Mouse (Mus musculus) CH12.LX (cell line): Measurements from ENCODE around the gene Gng8. TPM values are rescaled to one million over a fixed set of nuclear protein-coding genes. Genes with fewer than 3 reads are reported as not detected.

ENCODE experiments used
- DNase-seq: peaks from one replicate; pipeline ENCODE4 v3.0.0-alpha.2; 2013; ENCODE audit errors: extremely low read depth
- H3K27ac ChIP-seq: 2 replicates; pipeline ENCODE4 v1.5.1; 2012; ENCODE audit warnings: low read depth, mild to moderate bottlenecking, control low read depth, moderate library complexity; ENCODE audit not compliant: insufficient read depth
- H3K27me3 ChIP-seq: replicated peaks from 2 replicates; pipeline ENCODE3; 2012; ENCODE audit warnings: inconsistent platforms
- H3K36me3 ChIP-seq, 2 experiments: replicated peaks in 1 of 2; 2 replicates each; pipeline versions ENCODE3 to v1.6.1; 2012; ENCODE audit warnings: inconsistent platforms in 1 of 2, low read length in 1 of 2, mild to moderate bottlenecking in 1 of 2, mixed read lengths in 1 of 2, moderate library complexity in 1 of 2; ENCODE audit not compliant: control insufficient read depth in 1 of 2, insufficient read depth in 1 of 2
- H3K4me1 ChIP-seq, 2 experiments: 2 replicates each; pipeline ENCODE4 v1.6.1; 2012; ENCODE audit warnings: inconsistent platforms in 1 of 2, moderate library complexity in 1 of 2; ENCODE audit not compliant: insufficient read depth in 2 of 2, control insufficient read depth in 1 of 2
- H3K4me2 ChIP-seq: 2 replicates; pipeline ENCODE4 v1.6.1; 2012; ENCODE audit warnings: low read depth, mild to moderate bottlenecking, control low read depth; ENCODE audit not compliant: poor library complexity, insufficient read depth, severe bottlenecking
- H3K4me3 ChIP-seq, 3 experiments: fragments of 150-350 bp in 1 of 3; sonication (generic) in 1 of 3; replicated peaks in 1 of 3; 2 replicates each; pipeline versions ENCODE3 to v1.5.1; 2011 to 2012; ENCODE audit warnings: low read depth in 2 of 3, low read length in 2 of 3, mild to moderate bottlenecking in 2 of 3, moderate library complexity in 2 of 3, control low read depth in 1 of 3, improper control_type of control experiment in 1 of 3, inconsistent platforms in 1 of 3, mixed read lengths in 1 of 3; ENCODE audit not compliant: poor library complexity in 1 of 3
- H3K79me2 ChIP-seq: replicated peaks from 2 replicates; pipeline ENCODE4 v1.6.1; 2012; ENCODE audit warnings: mild to moderate bottlenecking, moderate library complexity; ENCODE audit not compliant: control insufficient read depth, poor library complexity, insufficient read depth, severe bottlenecking; ENCODE audit errors: extremely low read depth
- H3K9ac ChIP-seq: 2 replicates; pipeline ENCODE4 v1.6.1; 2012; ENCODE audit warnings: low read depth, mild to moderate bottlenecking, control low read depth, moderate library complexity; ENCODE audit not compliant: insufficient read depth
- H3K9me3 ChIP-seq: replicated peaks from 2 replicates; pipeline ENCODE3; 2012; ENCODE audit warnings: low read length, inconsistent platforms, mixed read lengths
- CHD1 ChIP-seq: IDR thresholded peaks from 2 replicates; pipeline ENCODE4 v1.6.1; 2012; ENCODE audit warnings: low read depth, low read length, improper control_type of control experiment, inconsistent platforms
- CHD2 ChIP-seq: IDR thresholded peaks from 2 replicates; pipeline ENCODE4 v1.6.1; 2011; ENCODE audit warnings: low read length, improper control_type of control experiment
- E2F4 ChIP-seq: IDR thresholded peaks from 2 replicates; pipeline ENCODE4 v1.6.1; 2011; ENCODE audit warnings: low read depth, low read length, improper control_type of control experiment; ENCODE audit not compliant: insufficient replicate concordance
- EP300 ChIP-seq: IDR thresholded peaks from 2 replicates; pipeline ENCODE4 v1.6.1; 2011; ENCODE audit warnings: low read length, improper control_type of control experiment
- GABPA ChIP-seq: IDR thresholded peaks from 2 replicates; pipeline ENCODE4 v1.6.1; 2012; ENCODE audit warnings: low read depth, low read length, improper control_type of control experiment, inconsistent platforms; ENCODE audit not compliant: insufficient replicate concordance
- HCFC1 ChIP-seq: IDR thresholded peaks from 2 replicates; pipeline ENCODE4 v1.6.1; 2012; ENCODE audit warnings: low read depth, mild to moderate bottlenecking, inconsistent platforms, low read length, improper control_type of control experiment
- JUN ChIP-seq: IDR thresholded peaks from 2 replicates; pipeline ENCODE4 v1.6.1; 2011; ENCODE audit warnings: low read depth, mild to moderate bottlenecking, low read length, improper control_type of control experiment, moderate library complexity; ENCODE audit not compliant: insufficient read depth
- KAT2A ChIP-seq: IDR thresholded peaks from 2 replicates; pipeline ENCODE4 v1.6.1; 2012; ENCODE audit warnings: low read length, improper control_type of control experiment, inconsistent platforms; ENCODE audit not compliant: insufficient replicate concordance
- MEF2A ChIP-seq: IDR thresholded peaks from 2 replicates; pipeline ENCODE4 v1.6.1; 2014; ENCODE audit warnings: low read depth, mild to moderate bottlenecking, inconsistent platforms, low read length, improper control_type of control experiment, borderline replicate concordance
- MXI1 ChIP-seq: IDR thresholded peaks from 2 replicates; pipeline ENCODE4 v1.6.1; 2011; ENCODE audit warnings: mild to moderate bottlenecking, low read depth, low read length, improper control_type of control experiment
- NELFE ChIP-seq: IDR thresholded peaks from 2 replicates; pipeline ENCODE4 v1.6.1; 2011; ENCODE audit warnings: low read depth, low read length, improper control_type of control experiment
- POLR2A ChIP-seq: IDR thresholded peaks from 2 replicates; pipeline ENCODE4 v1.6.1; 2011; ENCODE audit warnings: low read depth, mild to moderate bottlenecking, improper control_type of control experiment, low read length
- RAD21 ChIP-seq: IDR thresholded peaks from 2 replicates; pipeline ENCODE4 v1.6.1; 2011; ENCODE audit warnings: low read depth, mild to moderate bottlenecking, low read length, improper control_type of control experiment, moderate library complexity
- SMC3 ChIP-seq: IDR thresholded peaks from 2 replicates; pipeline ENCODE4 v1.6.1; 2011; ENCODE audit warnings: low read depth, low read length, improper control_type of control experiment
- TBP ChIP-seq: conservative IDR thresholded peaks from 2 replicates; pipeline ENCODE4 v1.6.1; 2011; ENCODE audit warnings: low read depth, low read length, improper control_type of control experiment
- UBTF ChIP-seq: IDR thresholded peaks from 2 replicates; pipeline ENCODE4 v1.6.1; 2012; ENCODE audit warnings: low read depth, mild to moderate bottlenecking, inconsistent platforms, low read length, improper control_type of control experiment, moderate library complexity
- USF2 ChIP-seq: conservative IDR thresholded peaks from 2 replicates; pipeline ENCODE4 v1.6.1; 2011; ENCODE audit warnings: low read depth, low read length, improper control_type of control experiment
- ZKSCAN1 ChIP-seq: IDR thresholded peaks from 2 replicates; pipeline ENCODE4 v1.6.1; 2012; ENCODE audit warnings: low read depth, inconsistent platforms, low read length, improper control_type of control experiment, borderline replicate concordance
- ZMIZ1 ChIP-seq: IDR thresholded peaks from 2 replicates; pipeline ENCODE4 v1.6.1; 2012; ENCODE audit warnings: low read depth, mild to moderate bottlenecking, inconsistent platforms, low read length, improper control_type of control experiment
- ZNF384 ChIP-seq: IDR thresholded peaks from 2 replicates; pipeline ENCODE4 v1.6.1; 2012; ENCODE audit warnings: low read depth, low read length, improper control_type of control experiment, inconsistent platforms
- dilution Hi-C: fragments of 300-500 bp; cut with MboI; formaldehyde crosslinking; loops from 2 replicates; pipeline ENCODE4 v1.14.3; 2020; ENCODE audit warnings: low sequenced_read_pairs; ENCODE audit not compliant: extremely low pct_unique_long_range_greater_than_20kb, extremely low pct_ligation_motif_present
- in situ Hi-C: fragments of 300-500 bp; cut with MboI; formaldehyde crosslinking; loops from 3 replicates; pipeline ENCODE4 v1.14.3; 2019; ENCODE audit warnings: low sequenced_read_pairs, low pct_ligation_motif_present, low pct_unique_long_range_greater_than_20kb, mixed read lengths
- polyA plus RNA-seq: library from polyadenylated mRNA; unstranded; fragments of >175 nt; gene quantifications from 2 replicates; pipeline ENCODE4 v1.2.1, GENCODE M21; 2012; ENCODE audit warnings: low read depth; ENCODE audit not compliant: insufficient read length
- total RNA-seq, 2 experiments: library from RNA; depleted of rRNA; stranded (reverse); fragments of 300-350 nt in 1 of 2; fragments of >200 nt in 1 of 2; gene quantifications; 2 replicates each; pipeline ENCODE4 v1.2.3; 2012 to 2014

Gng8 gene
- total and polyA plus RNA-seq, 3 experiments, result 0.25 to 2.4 TPM; not detected in 1

DNA sequence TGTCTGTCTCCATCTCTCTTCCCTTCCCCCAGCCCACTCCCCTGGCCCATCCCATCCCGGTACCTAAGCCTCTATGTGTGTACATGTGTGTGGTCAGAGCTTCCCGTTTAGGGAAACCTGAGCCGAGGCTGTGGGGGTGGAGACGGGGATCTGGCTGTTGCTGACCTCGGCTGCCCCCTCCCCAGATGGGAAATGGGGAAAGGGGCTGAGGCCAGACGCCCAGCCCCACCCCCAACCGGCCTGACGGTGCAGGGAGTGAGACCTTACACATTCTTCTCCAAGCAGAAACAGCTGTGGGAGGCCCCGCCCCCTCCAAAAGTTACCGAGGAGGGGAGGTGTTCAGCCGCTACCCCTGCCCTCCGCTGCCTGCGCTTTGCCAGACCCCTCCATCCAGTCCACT lies 15.0 kb upstream of the Gng8 start:
- Histone ChIP-seq H3K4me1 (peaks cover 6 to 39% of the 10 kb centered on the region in 2 experiments), H3K4me2 (peak overlapping the region; percentile 52), H3K27ac (no peak overlapping the region), H3K79me2 (no peaks in the 10 kb centered on the region), H3K9ac (peak overlapping the region; percentile 20), H3K36me3 (peaks cover 3 to 38% of the 10 kb centered on the region in 2 experiments), H3K4me3 (peak overlapping the region; percentile 10 to 72 (median 55)), H3K9me3 (no peaks in the 10 kb centered on the region), H3K27me3 (no peaks in the 10 kb centered on the region)
- TF ChIP-seq GABPA (no peak), CHD1 (no peak), ZNF384 (no peak), RAD21 (no peak), ZMIZ1 (no peak), ZKSCAN1 (no peak), UBTF (no peak), MXI1 (no peak), CHD2 (no peak), JUN (no peak), USF2 (no peak)
- in situ Hi-C loops (no loop called here), dilution Hi-C loops (no loop called here)
- no peak for DNase-seq

GRCm38 (mm10) chr7:16877717-16878116 lies 13.9 kb upstream of the Gng8 start:
- in situ Hi-C loops, result no loop called here
- TF ChIP-seq HCFC1 (no peak), EP300 (no peak), KAT2A (no peak), E2F4 (no peak), TBP (no peak), CHD1 (no peak), CHD2 (no peak), GABPA (no peak), MEF2A (no peak), POLR2A (no peak), SMC3 (no peak), ZMIZ1 (no peak), NELFE (no peak)
- Histone ChIP-seq H3K4me1 (peaks cover 6 to 39% of the 10 kb centered on the region in 2 experiments), H3K9me3 (no peaks in the 10 kb centered on the region), H3K4me3 (no peak overlapping the region), H3K27me3 (no peaks in the 10 kb centered on the region), H3K79me2 (no peaks in the 10 kb centered on the region), H3K4me2 (no peak overlapping the region), H3K9ac (no peak overlapping the region), H3K36me3 (peaks cover 0 to 36% of the 10 kb centered on the region in 2 experiments), H3K27ac (no peak overlapping the region)
- dilution Hi-C loops, result no loop called here
- no peak for DNase-seq
